Mouse (Mus musculus): ENCODE results near the gene Rnf181. TPM values are rescaled to one million over a fixed set of nuclear protein-coding genes. Genes with fewer than 3 reads are reported as not detected.

Rnf181 gene
- polyA plus RNA-seq, 1 experiment from 2014 or later = 109 TPM

DNA sequence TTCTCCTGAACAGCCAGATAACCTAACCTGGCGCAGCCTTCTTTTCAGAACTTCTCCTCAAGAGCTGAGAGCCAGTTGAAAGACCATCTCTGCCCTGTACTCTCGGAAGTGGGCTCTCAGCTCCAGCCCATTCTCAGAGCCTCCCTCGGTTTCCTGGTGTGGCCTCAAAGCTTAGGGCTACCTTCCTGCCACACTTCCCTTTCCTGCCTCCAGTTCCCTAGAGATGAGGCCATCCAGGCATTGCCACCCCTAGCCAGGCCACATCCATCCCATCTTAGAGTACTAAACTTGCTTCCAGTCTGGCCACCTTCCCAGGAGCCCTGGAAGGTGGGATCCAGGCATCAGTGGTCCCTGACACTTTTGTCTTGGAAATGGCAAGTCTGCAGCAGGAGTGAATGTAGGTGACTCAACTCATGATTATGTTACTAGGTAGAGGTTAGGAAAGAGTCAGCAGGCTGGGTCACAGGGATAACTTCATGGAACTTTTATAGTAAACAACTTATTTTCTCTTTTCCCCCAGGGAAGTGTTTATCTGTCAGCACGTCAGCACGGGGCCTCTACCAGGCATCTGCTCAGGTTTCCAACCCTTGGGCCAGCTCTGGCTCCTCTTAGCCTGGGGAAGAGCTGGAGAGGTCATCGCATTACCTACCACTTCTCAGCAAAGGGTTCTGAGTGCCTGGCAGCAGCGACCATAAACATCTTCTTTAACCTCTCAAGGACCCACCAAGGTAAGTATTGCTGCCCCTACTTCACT, 12.8 kb upstream of the Rnf181 start:
- Histone ChIP-seq H3K27me3 (ENCODE audit: low read depth, poor library complexity, severe bottlenecking) (peaks cover 17% of the 10 kb centered on the region), H3K36me3 (peaks cover 2% of the 10 kb centered on the region; the same call in 1 of the 2 replicates), H3K27ac (peak overlapping the region; percentile 78), H3K4me3 (peak overlapping the region; percentile 61), H3K4me1 (peaks cover 16% of the 10 kb centered on the region), H3K9me3 (replicated peaks) (no peaks in the 10 kb centered on the region)
- DNase-seq (ENCODE audit: low spot score) = no peak
- WGBS = 37% methylated on average over 7 of the region's 7 CpGs

DNA sequence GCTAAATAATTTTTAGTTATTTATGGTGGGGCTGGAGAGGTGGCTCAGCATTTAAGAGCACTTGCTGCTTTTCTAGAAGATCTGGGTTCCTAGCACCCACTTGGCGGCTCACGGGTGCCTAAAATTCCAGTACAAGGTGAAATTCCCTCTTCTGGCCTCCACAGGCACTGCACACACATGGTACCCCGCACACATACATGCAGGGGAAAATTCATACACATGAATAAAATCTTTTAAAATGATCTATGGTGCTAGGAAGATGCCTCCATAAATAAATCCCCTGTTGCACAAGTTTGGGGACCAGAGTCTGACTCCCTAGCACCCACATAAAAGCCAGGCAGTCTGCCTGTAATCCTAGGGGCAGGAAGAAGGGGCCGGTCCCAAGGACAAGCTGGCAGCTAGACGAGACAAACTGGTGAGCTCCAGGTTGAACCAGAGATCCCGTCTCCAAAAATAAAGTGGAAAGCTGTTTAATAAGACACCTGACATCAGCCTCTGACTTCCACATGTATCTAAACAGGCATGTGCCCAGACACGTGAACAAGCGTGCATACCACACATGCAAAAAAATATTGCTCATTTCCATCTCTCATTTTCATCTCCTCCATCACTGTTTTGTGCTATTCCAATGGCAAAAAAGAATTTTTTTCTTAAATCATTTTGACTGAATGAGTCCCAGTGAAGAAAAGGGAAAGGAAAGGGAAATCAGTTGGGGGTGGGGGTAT, 11.9 kb upstream of the Rnf181 start:
- H3K36me3 ChIP-seq = no peaks in the 10 kb centered on the region
- H3K27ac ChIP-seq = no peak overlapping the region
- H3K27me3 ChIP-seq (ENCODE audit: low read depth, poor library complexity, severe bottlenecking) = peaks cover 17% of the 10 kb centered on the region
- 86% methylated on average over 8 of the region's 8 CpGs for WGBS
- no peak for DNase-seq (ENCODE audit: low spot score)
- H3K4me1 ChIP-seq = peaks cover 16% of the 10 kb centered on the region
- 0 out of 2 replicates have a peak overlapping the region, but pooled peaks have one; percentile 61 for H3K4me3 ChIP-seq
- H3K9me3 ChIP-seq (replicated peaks) = no peaks in the 10 kb centered on the region

- Histone ChIP-seq H3K27ac (no peak overlapping the region), H3K4me3 (no peak overlapping the region), H3K27me3 (ENCODE audit: low read depth, poor library complexity, severe bottlenecking) (peaks cover 14% of the 10 kb centered on the region), H3K9me3 (replicated peaks) (no peaks in the 10 kb centered on the region), H3K4me1 (peaks cover 26% of the 10 kb centered on the region), H3K36me3 (no peaks in the 10 kb centered on the region)
- DNase-seq (ENCODE audit: low spot score) = no peak
- WGBS = 87% methylated on average over 15 of the region's 15 CpGs
Measured at GRCm38 (mm10) chr6:72374820-72375563, 8.2 kb upstream of the Rnf181 start.

GRCm38 (mm10) chr6:72374206-72374605, 7.5 kb upstream of the Rnf181 start:
- Histone ChIP-seq H3K9me3 (replicated peaks) (no peaks in the 10 kb centered on the region), H3K36me3 (no peaks in the 10 kb centered on the region), H3K27ac (no peak overlapping the region), H3K4me3 (no peak overlapping the region), H3K4me1 (peaks cover 19% of the 10 kb centered on the region; the same call in 1 of the 2 replicates), H3K27me3 (ENCODE audit: low read depth, poor library complexity, severe bottlenecking) (peaks cover 6% of the 10 kb centered on the region)
- 77% methylated on average over 7 of the region's 7 CpGs for WGBS
- DNase-seq (ENCODE audit: low spot score) = no peak

DNA sequence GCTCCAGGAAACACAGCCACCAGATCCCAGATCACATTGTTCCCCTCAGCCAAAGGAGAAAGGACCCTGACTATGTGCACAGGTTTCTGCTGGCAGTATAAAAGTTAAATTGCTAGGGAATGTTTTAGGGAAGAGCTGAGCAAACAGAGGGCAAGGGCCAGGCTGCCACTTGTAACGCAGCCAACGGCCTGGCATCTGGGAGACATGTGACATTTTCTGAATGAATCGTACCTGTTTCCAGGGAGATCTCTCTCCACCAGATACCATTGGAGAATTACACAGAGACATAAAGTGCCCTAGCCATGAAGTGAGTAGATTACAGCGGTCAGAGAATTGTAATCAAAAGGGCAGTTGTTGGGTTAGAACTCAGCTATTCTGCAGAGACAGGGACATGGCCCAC, 6.4 kb upstream of the Rnf181 start:
- Histone ChIP-seq H3K27me3 (ENCODE audit: low read depth, poor library complexity, severe bottlenecking) (no peaks in the 10 kb centered on the region), H3K9me3 (replicated peaks) (no peaks in the 10 kb centered on the region), H3K4me1 (peaks cover 16% of the 10 kb centered on the region; the same call in 1 of the 2 replicates), H3K36me3 (no peaks in the 10 kb centered on the region), H3K4me3 (no peak overlapping the region), H3K27ac (no peak overlapping the region; the same call in 1 of the 2 replicates)
- no peak for DNase-seq (ENCODE audit: low spot score)
- WGBS = 91% methylated on average over 4 of the region's 4 CpGs

- no peaks in the 10 kb centered on the region for H3K27me3 ChIP-seq (ENCODE audit: low read depth, poor library complexity, severe bottlenecking)
- no peak for DNase-seq (ENCODE audit: low spot score)
- no peaks in the 10 kb centered on the region for H3K36me3 ChIP-seq
- peaks cover 16% of the 10 kb centered on the region; the same call in 1 of the 2 replicates for H3K4me1 ChIP-seq
- 35% methylated on average over 1 of the region's 1 CpGs for WGBS
- H3K9me3 ChIP-seq (replicated peaks) = no peaks in the 10 kb centered on the region
- H3K4me3 ChIP-seq = no peak overlapping the region
- 0 out of 2 replicates have a peak overlapping the region, but pooled peaks have one; percentile 37 for H3K27ac ChIP-seq
Measured at GRCm38 (mm10) chr6:72371571-72371970, 4.8 kb upstream of the Rnf181 start.

DNA sequence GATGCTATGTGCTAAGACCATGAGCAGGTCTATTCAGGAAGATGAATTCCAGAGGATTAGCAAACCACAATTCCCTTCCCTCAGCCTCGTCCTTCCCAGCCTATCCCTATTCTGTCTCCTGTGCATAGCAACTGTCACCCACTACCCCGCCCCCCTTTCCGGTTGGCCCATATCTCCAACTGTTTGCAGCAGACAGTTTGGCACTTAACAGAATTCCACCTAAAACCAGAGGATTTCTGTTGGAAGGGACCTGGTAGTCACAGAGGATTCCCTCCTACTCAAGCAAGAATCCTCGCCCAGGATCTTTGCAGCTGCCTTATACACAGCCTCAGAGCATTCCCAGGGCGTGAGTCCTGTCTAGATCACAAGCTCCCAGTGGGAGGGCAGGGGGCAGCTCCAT, 4.4 kb upstream of the Rnf181 start:
- 55% methylated on average over 5 of the region's 5 CpGs for WGBS
- Histone ChIP-seq H3K27me3 (ENCODE audit: low read depth, poor library complexity, severe bottlenecking) (no peaks in the 10 kb centered on the region), H3K27ac (0 out of 2 replicates have a peak overlapping the region, but pooled peaks have one; percentile 37), H3K4me3 (no peak overlapping the region), H3K9me3 (replicated peaks) (no peaks in the 10 kb centered on the region), H3K36me3 (no peaks in the 10 kb centered on the region), H3K4me1 (peaks cover 16% of the 10 kb centered on the region; the same call in 1 of the 2 replicates)
- DNase-seq (ENCODE audit: low spot score) = no peak

DNA sequence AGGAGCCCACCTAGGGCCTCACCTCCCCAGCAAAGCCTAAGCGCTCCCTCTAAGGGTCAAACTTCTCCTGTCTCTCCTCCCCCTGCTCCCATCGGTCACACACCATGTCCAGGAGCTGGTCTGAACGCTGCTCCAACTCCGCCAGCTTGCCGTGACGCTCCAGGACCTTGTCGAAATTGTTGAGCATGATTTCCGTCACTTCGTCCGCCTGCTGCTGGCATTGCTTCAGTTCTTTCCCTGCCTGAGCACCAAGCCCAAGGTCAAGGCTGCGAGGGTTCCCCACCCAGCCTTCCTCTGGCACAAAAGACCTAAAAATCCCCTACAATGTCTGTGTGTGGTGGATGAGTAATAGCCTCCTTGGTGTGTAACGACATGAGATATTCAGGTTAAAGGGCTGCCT, 3.3 kb upstream of the Rnf181 start:
- no peaks in the 10 kb centered on the region for H3K27me3 ChIP-seq (ENCODE audit: low read depth, poor library complexity, severe bottlenecking)
- WGBS = 85% methylated on average over 12 of the region's 12 CpGs
- H3K27ac ChIP-seq = no peak overlapping the region
- no peak for DNase-seq (ENCODE audit: low spot score)
- no peaks in the 10 kb centered on the region for H3K36me3 ChIP-seq
- no peaks in the 10 kb centered on the region for H3K9me3 ChIP-seq (replicated peaks)
- H3K4me1 ChIP-seq = peaks cover 16% of the 10 kb centered on the region; the same call in 1 of the 2 replicates
- no peak overlapping the region for H3K4me3 ChIP-seq

GRCm38 (mm10) chr6:72369557-72369956, 2.8 kb upstream of the Rnf181 start:
- H3K4me3 ChIP-seq = no peak overlapping the region
- DNase-seq (ENCODE audit: low spot score) = no peak
- H3K36me3 ChIP-seq = no peaks in the 10 kb centered on the region
- H3K9me3 ChIP-seq (replicated peaks) = no peaks in the 10 kb centered on the region
- WGBS = 82% methylated on average over 4 of the region's 4 CpGs
- H3K4me1 ChIP-seq = peaks cover 16% of the 10 kb centered on the region; the same call in 1 of the 2 replicates
- H3K27ac ChIP-seq = no peak overlapping the region
- no peaks in the 10 kb centered on the region for H3K27me3 ChIP-seq (ENCODE audit: low read depth, poor library complexity, severe bottlenecking)

DNA sequence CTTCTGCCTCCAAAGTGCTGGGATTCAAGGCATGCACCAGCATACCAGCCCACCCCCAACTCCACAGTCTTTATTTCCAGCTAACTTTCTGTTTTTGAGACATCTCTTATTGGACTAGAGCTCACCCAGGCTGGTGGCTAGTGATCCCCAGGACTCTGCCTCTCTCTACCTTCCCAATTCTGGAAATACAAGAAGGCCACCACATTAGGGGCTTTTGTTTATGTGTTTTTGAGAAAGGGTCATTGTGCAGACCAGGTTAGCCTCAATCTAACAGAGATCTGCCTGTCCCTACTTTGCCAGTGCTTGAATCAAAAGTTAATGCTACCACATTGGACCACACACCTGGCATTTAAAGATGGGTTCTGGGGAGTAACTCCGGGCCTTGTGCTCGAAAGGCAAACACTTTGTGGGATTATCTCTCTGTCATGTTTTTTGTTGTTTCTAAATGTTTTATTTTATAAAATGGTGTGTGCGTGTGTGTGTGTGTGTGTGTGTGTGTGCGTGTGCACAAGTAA, 761 bp upstream of the Rnf181 start:
- no peak for DNase-seq (ENCODE audit: low spot score)
- WGBS = 77% methylated on average over 4 of the region's 4 CpGs
- H3K9me3 ChIP-seq (replicated peaks) = no peaks in the 10 kb centered on the region

DNA sequence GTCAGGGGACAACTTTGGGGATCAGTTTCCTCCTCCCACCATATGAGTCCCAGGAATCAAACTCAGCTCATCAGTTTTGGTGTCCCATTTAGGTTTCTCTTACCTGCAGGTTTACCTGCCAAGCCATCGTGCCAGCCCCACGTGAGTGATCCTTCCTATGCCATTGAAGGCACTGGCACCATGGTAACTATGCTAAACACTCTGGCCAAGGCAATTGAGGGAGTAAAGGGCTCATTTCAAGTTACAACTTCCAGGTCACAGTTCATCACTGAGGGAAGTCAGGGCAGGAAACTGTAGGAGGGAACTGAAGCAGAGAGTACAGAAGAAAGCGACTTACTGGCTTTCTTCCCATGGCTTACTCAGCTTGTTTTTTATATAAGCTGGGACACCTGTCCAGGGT, 452 bp downstream of the Rnf181 start:
- H3K4me3 ChIP-seq = no peak overlapping the region
- 68% methylated on average over 3 of the region's 3 CpGs for WGBS

More for the DNA sequence above, 761 bp upstream of the Rnf181 start:
- H3K27ac ChIP-seq = no peak overlapping the region
- no peaks in the 10 kb centered on the region for H3K36me3 ChIP-seq
- H3K4me1 ChIP-seq = peaks cover 16% of the 10 kb centered on the region; the same call in 1 of the 2 replicates
- H3K4me3 ChIP-seq = no peak overlapping the region
- no peaks in the 10 kb centered on the region for H3K27me3 ChIP-seq (ENCODE audit: low read depth, poor library complexity, severe bottlenecking)

GRCm38 (mm10) chr6:72364985-72365384, 1.8 kb downstream of the Rnf181 start:
- DNase-seq (ENCODE audit: low spot score) = no peak
- Histone ChIP-seq H3K4me1 (peaks cover 13% of the 10 kb centered on the region), H3K9me3 (replicated peaks) (no peaks in the 10 kb centered on the region), H3K27me3 (ENCODE audit: low read depth, poor library complexity, severe bottlenecking) (no peaks in the 10 kb centered on the region), H3K36me3 (peaks cover 8% of the 10 kb centered on the region), H3K27ac (no peak overlapping the region), H3K4me3 (no peak overlapping the region)
- WGBS = 76% methylated on average over 6 of the region's 6 CpGs

More for the DNA sequence above, 452 bp downstream of the Rnf181 start:
- H3K36me3 ChIP-seq = no peaks in the 10 kb centered on the region
- DNase-seq (ENCODE audit: low spot score) = no peak
- no peak overlapping the region for H3K27ac ChIP-seq
- peaks cover 16% of the 10 kb centered on the region for H3K4me1 ChIP-seq
- no peaks in the 10 kb centered on the region for H3K9me3 ChIP-seq (replicated peaks)
- H3K27me3 ChIP-seq (ENCODE audit: low read depth, poor library complexity, severe bottlenecking) = no peaks in the 10 kb centered on the region
